Mouse (Mus musculus) lung, adult 18-20 months (tissue): Measurements from ENCODE around the gene Fam118a.
A peak's percentile ranks its signal among the peaks of the same experiment; 100 is the strongest.
"Not testable (repeated sequence)": the region's sequence is repeated elsewhere in the genome, so short reads cannot be mapped to it uniquely, and the experiment has no call there.

Source experiments
- DNase-seq, 2 experiments: peaks; one replicate each; pipeline ENCODE4 v3.0.0; 2022; ENCODE audit warnings: mixed read lengths in 2 of 2

Fam118a gene

GRCm38 (mm10) chr15:85028648-85029047 is at the start of gene Fam118a:
Fam118a (plus strand) TSS chr15:85028948.
- not testable (repeated sequence) for DNase-seq

DNA sequence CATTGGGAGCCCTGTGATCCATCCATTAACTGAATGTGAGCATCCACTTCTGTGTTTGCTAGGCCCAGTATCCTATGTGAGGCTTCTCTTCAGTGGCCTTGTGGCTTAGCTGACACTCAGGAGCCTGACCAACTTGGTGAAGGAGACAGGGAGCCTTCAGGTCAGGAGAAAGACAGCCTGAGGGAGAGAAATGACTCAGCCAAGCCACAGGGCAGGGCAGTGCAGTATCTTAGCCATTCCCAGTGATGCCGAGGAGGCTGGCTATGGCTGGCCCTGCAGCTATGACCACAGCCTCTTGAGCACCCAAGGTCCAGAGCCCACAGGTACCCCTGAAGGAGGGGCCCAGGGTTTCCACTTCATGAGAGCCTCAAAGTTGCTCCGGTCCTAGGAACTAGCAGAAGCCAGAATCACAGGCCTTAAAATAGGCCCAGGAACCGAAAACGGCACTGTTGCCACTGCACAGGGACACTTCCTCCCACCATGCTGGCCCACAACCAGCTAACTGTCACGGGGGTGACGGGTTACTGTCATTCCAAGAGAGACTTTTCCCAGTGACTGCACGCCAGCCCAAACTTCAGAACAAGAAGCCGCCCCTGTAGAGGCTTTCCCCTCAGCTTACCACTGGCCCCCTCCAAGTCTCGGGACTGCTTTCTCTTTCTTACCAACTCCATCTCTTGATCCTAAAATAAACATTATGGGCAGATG is 47.0 kb upstream of the Fam118a start:
- DNase-seq, result peak; percentile 18 to 29

DNA sequence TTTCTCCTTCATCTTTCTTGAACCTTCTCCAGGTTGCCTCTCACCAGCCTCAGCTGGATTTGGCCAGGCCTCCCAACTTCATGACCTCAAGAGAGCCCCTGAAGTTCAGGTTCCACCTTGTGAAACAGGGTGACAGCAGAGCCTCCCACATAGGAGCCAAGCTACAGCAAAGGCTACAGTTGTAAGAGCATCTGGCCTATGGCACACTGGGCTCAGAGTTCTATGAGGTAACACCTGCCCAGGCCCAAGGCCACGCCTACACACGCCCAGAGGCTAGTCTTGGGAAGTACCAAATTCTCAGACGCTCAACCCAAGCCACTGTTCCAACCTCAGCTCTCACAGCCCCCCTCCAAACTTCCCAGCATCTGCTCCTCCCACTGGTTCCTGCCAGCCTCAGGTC is 45.9 kb upstream of the Fam118a start:
- DNase-seq, result no peak

DNA sequence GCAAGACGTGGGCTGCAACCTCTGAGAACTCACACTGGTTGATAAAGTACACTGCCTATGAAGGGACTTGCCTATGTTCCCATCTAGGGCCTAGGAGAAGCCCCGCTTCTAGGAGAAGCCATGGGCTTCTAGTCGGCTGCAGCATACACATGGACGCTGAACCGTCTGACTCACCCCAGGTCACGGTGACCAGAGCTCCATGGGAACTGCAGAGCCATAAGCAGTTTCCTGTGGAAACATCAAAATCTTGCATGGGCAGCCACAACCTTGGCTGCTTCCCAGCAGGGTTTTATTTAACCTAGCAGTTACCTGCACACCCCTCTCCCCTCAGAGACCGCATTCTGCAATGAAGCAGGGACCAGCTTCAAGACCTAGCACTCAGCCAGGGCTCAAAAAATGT is 45.0 kb upstream of the Fam118a start:
- no peak for DNase-seq

GRCm38 (mm10) chr15:84985516-84986160 is 43.1 kb upstream of the Fam118a start:
- DNase-seq, result no peak

- no peak for DNase-seq
These were observed 42.4 kb upstream of the Fam118a start for GRCm38 (mm10) chr15:84986171-84987019.

GRCm38 (mm10) chr15:84987020-84987815 is 41.5 kb upstream of the Fam118a start:
- peak; percentile 45 to 49 for DNase-seq

GRCm38 (mm10) chr15:84987874-84988825 is 40.6 kb upstream of the Fam118a start, which contains the start of gene 5031439G07Rik:
5031439G07Rik (minus strand) TSS chr15:84988551.
- peak; percentile 94 to 97 for DNase-seq

DNA sequence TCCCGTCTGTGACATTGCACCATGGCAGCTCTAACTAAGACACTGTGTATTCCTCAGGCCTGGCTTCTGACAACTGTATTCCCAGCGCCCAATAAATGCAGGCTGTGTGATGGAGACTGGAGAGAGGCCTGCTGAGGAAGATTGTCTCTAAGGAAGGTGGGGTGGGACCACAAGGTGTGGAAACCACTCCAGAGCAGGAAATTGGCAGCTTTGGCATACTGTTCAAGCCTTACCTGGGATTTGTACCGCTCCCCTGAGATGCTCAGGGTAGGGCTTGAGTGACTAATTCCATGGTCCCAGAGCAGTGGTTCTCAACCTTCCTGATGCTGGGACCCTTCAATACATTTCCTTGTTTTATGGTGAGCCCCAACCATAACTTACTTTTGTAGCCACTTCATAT is 39.6 kb upstream of the Fam118a start:
- no peak for DNase-seq

- no peak for DNase-seq
These were observed 39.0 kb upstream of the Fam118a start for GRCm38 (mm10) chr15:84989771-84990170.

GRCm38 (mm10) chr15:84994498-84994897 is 34.2 kb upstream of the Fam118a start:
- DNase-seq, result no peak

DNA sequence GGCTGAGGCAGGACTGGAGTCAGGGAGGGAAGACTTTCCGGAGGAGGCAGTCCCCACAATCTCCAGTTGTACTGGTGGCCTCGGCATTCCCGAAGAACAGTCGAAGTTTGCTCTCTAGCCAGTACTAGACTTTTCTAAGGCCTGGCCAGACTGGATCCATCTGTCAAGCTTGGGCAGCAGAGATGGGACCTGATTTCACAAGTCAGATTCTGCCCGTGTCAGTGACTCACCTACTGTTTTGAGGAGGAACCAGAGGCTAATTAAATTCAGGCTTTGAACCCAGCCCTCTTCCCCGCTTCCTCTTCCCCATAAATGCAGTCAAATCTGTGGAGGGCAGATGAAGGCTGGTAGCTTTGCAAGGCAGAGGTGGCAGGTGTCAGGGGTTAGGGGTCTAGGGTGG is 33.7 kb upstream of the Fam118a start:
- DNase-seq, result no peak

DNA sequence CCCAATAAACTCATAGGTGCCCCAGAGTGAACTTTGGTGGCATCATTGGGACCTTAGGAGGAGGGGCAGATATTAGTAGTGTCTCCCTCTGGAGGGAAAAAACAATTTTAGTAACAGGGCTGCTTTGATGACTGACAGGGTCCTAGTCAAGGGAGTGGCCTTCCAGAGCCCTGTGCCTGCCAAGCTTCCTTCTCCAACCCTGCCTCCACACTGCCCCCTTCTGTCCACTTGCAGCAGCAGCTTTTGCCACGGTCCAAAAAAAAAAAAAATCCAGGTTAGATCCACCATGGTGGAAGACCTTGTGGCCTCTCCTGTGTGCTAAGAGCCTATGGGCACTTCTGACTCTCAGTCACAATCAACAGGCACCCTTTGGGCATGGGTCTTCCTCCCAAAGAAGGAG is 32.8 kb upstream of the Fam118a start:
- DNase-seq, result peak; percentile 57 to 65

- DNase-seq, result no peak
These were observed 30.8 kb upstream of the Fam118a start for GRCm38 (mm10) chr15:84997768-84998454.

DNA sequence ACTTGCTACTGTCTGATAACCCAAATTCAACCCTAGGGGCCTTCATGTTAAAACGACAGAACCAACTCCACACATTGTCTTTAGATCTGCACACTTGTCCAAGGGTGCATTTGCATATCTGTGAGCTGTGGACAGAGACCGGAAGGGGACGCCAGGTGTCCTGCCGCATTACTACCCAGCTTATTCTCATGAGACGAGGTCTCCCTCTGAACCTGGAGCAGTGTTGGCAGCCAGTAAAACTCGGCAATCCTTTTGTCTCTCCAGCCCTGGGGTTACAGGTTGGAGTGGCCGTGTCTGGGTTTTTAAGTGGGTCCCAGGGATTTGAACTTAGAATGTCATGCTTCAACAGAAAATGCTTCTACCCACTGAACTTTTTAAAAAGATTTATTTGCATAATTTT is 28.8 kb upstream of the Fam118a start:
- no peak for DNase-seq

- DNase-seq, result peak; percentile 69 to 75
These were observed 27.5 kb upstream of the Fam118a start for GRCm38 (mm10) chr15:85000984-85001982.

GRCm38 (mm10) chr15:85009666-85010065 is 19.1 kb upstream of the Fam118a start:
- DNase-seq, result no peak

DNA sequence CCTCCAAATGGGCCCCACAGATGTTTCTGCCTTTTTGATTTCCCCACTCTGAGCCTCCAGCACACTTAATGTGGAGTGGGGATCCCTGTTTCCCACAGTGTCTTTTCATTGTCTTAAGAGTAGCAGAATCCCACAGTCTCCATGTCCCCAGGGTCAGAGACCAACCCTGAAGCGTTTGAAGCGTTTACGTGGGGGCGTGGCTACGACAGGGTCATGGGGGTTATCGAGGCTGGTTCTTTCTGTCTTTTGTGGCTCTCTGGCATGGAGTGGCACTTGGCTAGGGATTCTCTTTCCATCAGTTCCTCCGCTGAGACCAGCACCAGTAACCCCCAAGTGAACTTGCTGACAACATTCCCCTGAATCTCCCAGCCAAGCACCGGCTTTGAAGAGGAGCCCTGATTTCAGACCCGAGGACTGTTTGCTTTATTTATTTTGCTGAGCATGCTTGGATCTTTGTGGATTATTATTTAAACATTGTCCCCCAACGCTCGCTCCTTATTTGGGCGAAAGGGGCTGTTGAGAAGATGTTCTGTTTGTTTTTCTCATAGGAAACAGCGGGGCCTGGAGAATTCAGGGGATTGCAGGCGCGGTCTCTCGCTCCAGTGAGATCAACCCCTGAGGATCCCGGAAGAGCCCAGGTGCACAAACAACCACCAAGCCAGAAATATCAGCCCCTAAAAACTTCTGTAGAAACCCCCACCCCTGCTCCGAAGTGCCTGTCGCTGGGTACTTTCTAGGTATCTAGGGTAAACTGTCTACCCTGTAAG is 16.7 kb upstream of the Fam118a start:
- no peak for DNase-seq

- DNase-seq, result peak; percentile 18 to 44
These were observed 16.1 kb upstream of the Fam118a start for GRCm38 (mm10) chr15:85012662-85013054.
